Mouse (Mus musculus) fat pad, adult 2 months (tissue): ENCODE results near the gene Flvcr2.

Source experiments
- DNase-seq: peaks from one replicate; pipeline ENCODE4 v3.0.0-alpha.2; 2011; ENCODE audit warnings: low read depth, low spot score; ENCODE audit errors: extremely low read depth

Flvcr2 gene

GRCm38 (mm10) chr12:85854271-85854670, 107.9 kb downstream of the Flvcr2 start:
- DNase-seq = no peak

- no peak for DNase-seq
These were observed 111.0 kb downstream of the Flvcr2 start for GRCm38 (mm10) chr12:85857300-85857699.

GRCm38 (mm10) chr12:85859111-85859510, 112.8 kb downstream of the Flvcr2 start:
- DNase-seq = no peak

- no peak for DNase-seq
These were observed 113.3 kb downstream of the Flvcr2 start for GRCm38 (mm10) chr12:85859511-85860189.

- no peak for DNase-seq
These were observed 116.2 kb downstream of the Flvcr2 start for GRCm38 (mm10) chr12:85862514-85862913.
